Mouse (Mus musculus): Measurements from ENCODE around the gene Apoc4. TPM values are rescaled to one million over a fixed set of nuclear protein-coding genes. Genes with fewer than 3 reads are reported as not detected.

The Apoc4 gene
- polyA plus RNA-seq, 1 experiment: 1.5 TPM

DNA sequence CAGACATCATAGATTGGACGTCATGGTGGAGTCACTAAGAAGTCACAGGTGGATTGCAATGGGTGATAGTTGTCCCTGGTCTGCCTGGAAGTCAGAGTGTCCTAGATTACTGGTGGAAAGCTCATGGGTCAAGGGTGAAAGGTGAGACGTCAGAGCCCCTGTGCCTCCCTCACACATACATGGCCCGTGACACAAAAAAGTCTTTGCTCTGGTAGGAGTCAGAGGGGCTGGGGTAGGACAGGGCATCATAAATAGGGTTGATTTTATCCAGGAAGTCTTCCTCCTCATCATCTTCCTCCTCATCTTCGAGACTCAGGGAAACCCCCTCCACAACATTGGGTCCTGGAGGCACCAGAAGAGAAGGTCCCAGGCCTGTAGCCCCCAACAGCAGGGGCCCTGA lies 36.1 kb upstream of the Apoc4 start:
- no peak for DNase-seq
- Histone ChIP-seq H3K4me1 (replicated peaks; ENCODE audit: control insufficient read depth, insufficient read depth, low read length) (peaks cover 4% of the 10 kb centered on the region), H3K27me3 (ENCODE audit: control insufficient read depth, insufficient read depth, low read length) (no peaks in the 10 kb centered on the region), H3K36me3 (ENCODE audit: control insufficient read depth, insufficient read depth, low read length) (no peaks in the 10 kb centered on the region), H3K4me3 (ENCODE audit: control insufficient read depth, insufficient read depth, low read length) (no peak overlapping the region), H3K27ac (ENCODE audit: control insufficient read depth, insufficient read depth, low read length) (no peak overlapping the region)
- TF ChIP-seq CTCF (IDR thresholded peaks at IDR 0.05; ENCODE audit: borderline replicate concordance, control insufficient read depth, extremely low read depth, insufficient read depth, low read length, poor library complexity) (no peak), POLR2A (IDR thresholded peaks at IDR 0.05; ENCODE audit: control insufficient read depth, extremely low read depth, insufficient read depth, low read length, poor library complexity) (no peak)
- WGBS: 79% methylated on average over 4 of the region's 4 CpGs

DNA sequence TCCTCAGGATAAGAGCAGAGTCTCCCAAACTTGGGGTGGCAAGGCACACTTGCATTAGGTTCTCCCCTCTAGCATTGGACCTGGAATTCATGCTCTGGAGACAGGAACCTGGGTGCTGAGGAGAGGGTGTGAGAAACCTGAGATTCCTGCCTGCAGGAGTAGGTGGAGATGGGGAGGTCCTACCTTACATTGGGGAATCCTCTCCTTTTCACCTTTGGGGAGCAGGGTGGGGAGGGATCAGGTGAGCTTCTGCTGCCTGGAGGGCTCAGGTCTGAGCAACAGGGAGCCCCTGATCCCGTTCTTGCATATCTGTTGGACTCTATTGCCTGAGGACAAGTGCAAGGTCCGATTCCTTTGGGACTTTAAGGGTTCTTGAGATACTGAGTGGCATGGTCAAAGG lies 35.5 kb upstream of the Apoc4 start:
- H3K27me3 ChIP-seq (ENCODE audit: control insufficient read depth, insufficient read depth, low read length): no peaks in the 10 kb centered on the region
- H3K27ac ChIP-seq (ENCODE audit: control insufficient read depth, insufficient read depth, low read length): no peak overlapping the region
- no peak for DNase-seq
- TF ChIP-seq CTCF (IDR thresholded peaks at IDR 0.05; ENCODE audit: borderline replicate concordance, control insufficient read depth, extremely low read depth, insufficient read depth, low read length, poor library complexity) (no peak), POLR2A (IDR thresholded peaks at IDR 0.05; ENCODE audit: control insufficient read depth, extremely low read depth, insufficient read depth, low read length, poor library complexity) (no peak)
- no peak overlapping the region for H3K4me3 ChIP-seq (ENCODE audit: control insufficient read depth, insufficient read depth, low read length)
- WGBS: 95% methylated on average over 2 of the region's 2 CpGs
- H3K4me1 ChIP-seq (replicated peaks; ENCODE audit: control insufficient read depth, insufficient read depth, low read length): peaks cover 4% of the 10 kb centered on the region
- no peaks in the 10 kb centered on the region; the same call in 1 of the 2 replicates for H3K36me3 ChIP-seq (ENCODE audit: control insufficient read depth, insufficient read depth, low read length)

DNA sequence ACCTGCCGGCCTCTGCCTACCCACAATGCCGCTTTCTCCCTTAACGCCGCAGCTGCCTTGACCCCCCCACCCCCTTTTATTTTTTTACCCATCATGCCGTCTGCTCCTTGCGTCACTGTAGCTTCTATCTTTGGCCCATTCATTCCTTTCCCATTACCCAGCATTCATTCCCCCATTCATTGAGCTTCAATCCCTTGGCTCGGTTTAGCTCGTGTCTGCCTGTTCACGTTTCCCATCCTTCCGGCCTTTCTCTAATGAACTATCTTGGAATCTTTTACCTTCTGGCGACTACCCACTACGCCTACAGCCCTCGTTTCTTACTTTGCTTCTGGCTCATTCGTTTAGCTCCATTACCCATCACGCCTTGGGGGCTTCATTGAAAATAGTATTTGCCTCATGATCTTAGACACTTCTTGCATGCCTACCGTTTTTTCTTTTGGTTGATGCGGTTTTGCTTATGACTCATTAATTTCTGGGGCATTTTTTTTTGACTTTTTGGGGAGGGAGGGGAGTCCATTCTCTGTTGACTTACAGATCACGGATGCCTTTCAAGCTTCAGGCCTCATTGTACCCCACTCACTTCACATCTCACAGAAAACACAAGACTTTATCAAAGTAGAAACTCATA lies 34.9 kb upstream of the Apoc4 start:
- 2% methylated on average over 18 of the region's 18 CpGs for WGBS
- no peaks in the 10 kb centered on the region for H3K27me3 ChIP-seq (ENCODE audit: control insufficient read depth, insufficient read depth, low read length)
- H3K4me3 ChIP-seq (ENCODE audit: control insufficient read depth, insufficient read depth, low read length): peak overlapping the region; percentile 56
- DNase-seq: no peak
- H3K4me1 ChIP-seq (replicated peaks; ENCODE audit: control insufficient read depth, insufficient read depth, low read length): peaks cover 4% of the 10 kb centered on the region
- peaks cover 4% of the 10 kb centered on the region; the same call in 1 of the 2 replicates for H3K36me3 ChIP-seq (ENCODE audit: control insufficient read depth, insufficient read depth, low read length)
- peak overlapping the region; percentile 43; the same call in 1 of the 2 replicates for H3K27ac ChIP-seq (ENCODE audit: control insufficient read depth, insufficient read depth, low read length)
- no peak for TF ChIP-seq POLR2A (IDR thresholded peaks at IDR 0.05; ENCODE audit: control insufficient read depth, extremely low read depth, insufficient read depth, low read length, poor library complexity)
- no peak for TF ChIP-seq CTCF (IDR thresholded peaks at IDR 0.05; ENCODE audit: borderline replicate concordance, control insufficient read depth, extremely low read depth, insufficient read depth, low read length, poor library complexity)

DNA sequence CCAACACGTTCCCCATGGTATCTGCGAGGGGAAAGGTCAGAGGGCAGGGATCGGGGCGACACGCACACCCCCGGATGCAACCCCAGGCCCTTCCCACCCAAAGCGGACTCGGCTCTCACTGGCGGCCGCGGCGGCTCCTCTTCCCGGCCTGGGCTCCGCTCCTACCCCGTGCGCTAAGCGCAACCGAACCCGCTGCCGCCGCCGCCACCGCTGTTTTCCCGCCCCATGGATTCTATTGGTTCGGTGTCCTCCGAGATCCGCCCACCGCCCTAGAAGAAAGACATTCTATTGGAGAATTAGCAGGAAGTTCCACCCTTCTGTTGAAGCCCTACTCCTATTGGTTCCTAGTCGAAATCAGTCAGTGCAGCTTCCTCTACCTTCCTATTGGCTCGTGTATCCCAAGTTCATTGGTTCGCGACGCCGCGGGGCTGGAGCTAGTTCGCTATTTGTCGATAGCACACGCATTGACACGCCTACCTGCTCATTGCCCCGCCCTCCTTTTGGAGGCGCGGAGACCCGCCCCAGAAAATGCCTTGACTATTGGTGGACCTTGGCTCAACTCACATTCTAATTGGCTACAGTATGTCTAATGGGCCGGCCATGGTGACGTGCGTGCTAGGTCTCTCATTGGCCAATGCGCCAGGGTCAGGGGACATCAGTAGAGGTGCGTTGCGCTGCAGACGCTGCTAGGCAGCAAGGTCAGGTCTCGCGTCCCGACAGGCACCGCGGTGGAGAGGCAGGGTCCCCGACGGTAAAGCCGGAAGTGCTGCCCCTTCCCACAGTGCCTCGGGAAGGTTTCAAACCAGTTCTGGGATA lies 34.2 kb upstream of the Apoc4 start, which contains the start of gene Tomm40:
Gene Tomm40 (minus strand): TSS at position 200 of the 816 bp plus-strand sequence.
- WGBS: under 1% methylated on average over 57 of the region's 59 CpGs

GRCm38 (mm10) chr7:19714836-19715235 lies 33.6 kb upstream of the Apoc4 start:
- H3K27me3 ChIP-seq (ENCODE audit: control insufficient read depth, insufficient read depth, low read length): no peaks in the 10 kb centered on the region
- peak overlapping the region; percentile 78 for H3K4me3 ChIP-seq (ENCODE audit: control insufficient read depth, insufficient read depth, low read length)
- H3K36me3 ChIP-seq (ENCODE audit: control insufficient read depth, insufficient read depth, low read length): peaks cover 4% of the 10 kb centered on the region
- H3K4me1 ChIP-seq (replicated peaks; ENCODE audit: control insufficient read depth, insufficient read depth, low read length): peaks cover 4% of the 10 kb centered on the region
- WGBS: under 1% methylated on average over 39 of the region's 39 CpGs
- DNase-seq: no peak
- no peak for TF ChIP-seq CTCF (IDR thresholded peaks at IDR 0.05; ENCODE audit: borderline replicate concordance, control insufficient read depth, extremely low read depth, insufficient read depth, low read length, poor library complexity)
- no peak for TF ChIP-seq POLR2A (IDR thresholded peaks at IDR 0.05; ENCODE audit: control insufficient read depth, extremely low read depth, insufficient read depth, low read length, poor library complexity)
- H3K27ac ChIP-seq (ENCODE audit: control insufficient read depth, insufficient read depth, low read length): no peak overlapping the region

More for the DNA sequence above, 34.2 kb upstream of the Apoc4 start, which contains the start of gene Tomm40:
- peak; percentile 45; the same call in 1 of the 2 replicates for TF ChIP-seq CTCF (IDR thresholded peaks at IDR 0.05; ENCODE audit: borderline replicate concordance, control insufficient read depth, extremely low read depth, insufficient read depth, low read length, poor library complexity)
- TF ChIP-seq POLR2A (IDR thresholded peaks at IDR 0.05; ENCODE audit: control insufficient read depth, extremely low read depth, insufficient read depth, low read length, poor library complexity): 0 out of 2 replicates have a peak, but pooled peaks have one; percentile 13
- Histone ChIP-seq H3K27me3 (ENCODE audit: control insufficient read depth, insufficient read depth, low read length) (no peaks in the 10 kb centered on the region), H3K36me3 (ENCODE audit: control insufficient read depth, insufficient read depth, low read length) (peaks cover 4% of the 10 kb centered on the region), H3K27ac (ENCODE audit: control insufficient read depth, insufficient read depth, low read length) (peak within 1 kb of the TSS; percentile 43; the same call in 1 of the 2 replicates), H3K4me3 (ENCODE audit: control insufficient read depth, insufficient read depth, low read length) (peak within 1 kb of the TSS; percentile 78), H3K4me1 (replicated peaks; ENCODE audit: control insufficient read depth, insufficient read depth, low read length) (peaks cover 4% of the 10 kb centered on the region)
- DNase-seq: peak; percentile 98

GRCm38 (mm10) chr7:19713598-19713997 lies 32.3 kb upstream of the Apoc4 start:
- WGBS: 91% methylated on average over 9 of the region's 9 CpGs
- Histone ChIP-seq H3K27ac (ENCODE audit: control insufficient read depth, insufficient read depth, low read length) (no peak overlapping the region), H3K4me3 (ENCODE audit: control insufficient read depth, insufficient read depth, low read length) (no peak overlapping the region), H3K36me3 (ENCODE audit: control insufficient read depth, insufficient read depth, low read length) (peaks cover 10% of the 10 kb centered on the region), H3K4me1 (replicated peaks; ENCODE audit: control insufficient read depth, insufficient read depth, low read length) (peaks cover 4% of the 10 kb centered on the region), H3K27me3 (ENCODE audit: control insufficient read depth, insufficient read depth, low read length) (no peaks in the 10 kb centered on the region)
- no peak for DNase-seq
- TF ChIP-seq CTCF (IDR thresholded peaks at IDR 0.05; ENCODE audit: borderline replicate concordance, control insufficient read depth, extremely low read depth, insufficient read depth, low read length, poor library complexity) (no peak), POLR2A (IDR thresholded peaks at IDR 0.05; ENCODE audit: control insufficient read depth, extremely low read depth, insufficient read depth, low read length, poor library complexity) (no peak)

Measured in thymus, adult 2 months (tissue).